Mouse (Mus musculus) layer of hippocampus, adult 9-11 months (tissue): Measurements from ENCODE around the gene C130026I21Rik.
"Not testable (repeated sequence)": the region's sequence is repeated elsewhere in the genome, so short reads cannot be mapped to it uniquely, and the experiment has no call there.

Experiments used
- DNase-seq: peaks from one replicate; pipeline ENCODE4 v3.0.0; 2022

The C130026I21Rik gene

DNA sequence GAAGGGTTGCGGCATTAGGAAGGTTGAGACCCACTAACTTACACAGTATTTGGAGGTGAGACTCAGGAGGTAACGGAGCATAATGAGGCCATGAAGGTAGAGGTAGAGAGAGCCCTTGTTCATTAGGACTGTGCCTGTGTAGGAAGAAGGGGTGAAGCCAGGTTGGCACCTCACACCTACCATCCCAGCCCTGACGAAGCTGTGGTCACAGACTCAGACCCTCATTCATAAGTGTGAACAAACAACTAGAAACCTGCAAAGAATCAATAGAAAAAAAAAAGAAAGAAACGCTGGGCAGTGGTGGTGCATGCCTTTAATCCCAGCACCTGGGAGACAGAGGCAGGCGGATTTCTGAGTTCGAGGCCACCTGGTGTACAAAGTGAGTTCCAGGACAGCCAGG, 152.0 kb downstream of the C130026I21Rik start:
- DNase-seq: not testable (repeated sequence)

DNA sequence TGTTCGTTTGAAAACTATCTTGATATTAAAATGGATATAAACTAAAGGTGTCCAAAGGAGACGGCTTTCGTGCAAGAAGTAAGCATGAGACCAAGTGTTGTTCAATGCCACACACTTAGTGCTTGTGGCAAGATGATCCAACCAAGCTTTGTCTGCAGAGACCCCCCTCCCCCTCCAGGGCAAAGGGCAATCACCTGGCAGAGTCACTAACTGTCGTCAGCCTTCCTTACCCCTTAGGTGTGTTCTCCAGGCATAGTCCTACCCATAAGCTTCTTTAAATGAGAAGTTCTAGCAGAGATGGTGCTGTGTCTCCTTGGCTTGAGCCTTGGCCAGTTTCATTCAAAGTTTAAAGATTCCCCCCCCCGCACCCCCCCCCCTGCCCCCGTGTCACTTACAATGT, 152.8 kb downstream of the C130026I21Rik start:
- not testable (repeated sequence) for DNase-seq

DNA sequence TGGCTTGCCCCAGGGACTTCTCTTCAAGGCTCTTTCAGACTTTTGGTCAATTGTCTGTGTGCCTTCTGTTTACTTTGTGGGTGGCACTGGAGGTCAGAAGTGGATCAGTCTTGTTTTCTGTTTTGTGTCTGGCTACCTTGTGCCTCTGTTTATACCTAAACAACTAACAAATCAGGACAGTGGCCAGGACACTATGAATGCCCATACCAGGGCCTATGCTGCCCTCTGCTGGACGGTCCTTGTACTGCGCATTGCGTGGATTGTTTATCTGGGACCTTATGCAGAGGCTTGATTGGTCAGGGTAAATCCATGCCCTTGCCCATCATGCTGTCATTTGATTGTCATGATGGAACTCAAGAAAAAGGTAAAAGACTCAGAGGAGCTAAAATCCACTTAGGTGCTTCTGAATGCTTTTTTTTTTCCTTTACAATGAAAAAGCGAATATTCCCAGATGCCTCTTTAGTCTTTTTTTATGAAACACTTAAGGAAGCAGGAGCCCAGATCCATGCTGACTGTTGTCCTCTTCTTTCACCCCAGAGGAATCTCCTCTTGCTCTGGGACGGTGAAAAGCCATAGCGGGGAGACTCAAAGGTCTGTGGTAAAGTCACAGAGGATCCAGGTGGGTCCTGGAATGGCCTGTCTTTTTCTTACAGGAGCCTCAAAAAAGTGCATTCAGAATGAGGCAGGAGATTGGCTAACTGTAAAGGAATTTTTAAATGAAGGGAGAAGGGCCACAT, 155.5 kb downstream of the C130026I21Rik start:
- DNase-seq: peak; percentile 37

DNA sequence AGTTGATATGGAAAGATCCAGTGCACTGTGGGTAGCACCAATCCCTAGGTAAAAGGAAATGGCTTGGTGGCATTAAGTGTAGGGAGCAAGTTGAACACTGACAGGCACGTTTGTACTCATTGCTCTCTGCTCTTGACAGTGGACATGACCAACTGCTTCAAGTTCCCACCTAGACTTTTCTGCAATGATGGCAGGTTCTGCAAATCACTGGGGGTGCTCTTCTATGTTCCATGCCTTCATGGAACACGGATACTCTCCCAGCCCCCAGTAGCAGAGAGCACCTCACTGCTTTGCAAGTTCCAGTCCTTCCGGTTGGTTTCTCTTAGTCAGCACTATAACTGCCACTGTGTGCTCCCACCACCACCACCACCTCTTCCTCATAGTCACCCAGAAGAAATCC, 156.3 kb downstream of the C130026I21Rik start:
- not testable (repeated sequence) for DNase-seq

DNA sequence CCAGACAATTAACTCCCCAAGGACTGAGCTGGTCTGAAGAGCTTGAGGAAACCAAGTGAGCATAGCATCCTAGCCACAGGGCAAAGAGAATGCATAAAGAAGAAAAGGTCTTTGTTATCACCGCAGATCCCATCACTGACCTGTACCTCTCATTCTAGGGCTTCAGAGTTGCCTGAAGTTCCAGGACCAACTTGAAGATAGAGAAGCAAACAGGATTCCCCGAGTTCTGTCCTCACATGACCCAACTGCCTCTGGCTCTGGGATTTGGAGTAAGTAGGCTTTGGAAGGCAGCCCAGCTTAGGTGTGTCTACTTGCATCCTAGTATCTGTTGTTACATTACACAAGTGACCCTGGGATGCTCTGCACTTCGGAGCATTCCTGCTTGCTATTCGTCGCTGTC, 157.5 kb downstream of the C130026I21Rik start:
- not testable (repeated sequence) for DNase-seq

DNA sequence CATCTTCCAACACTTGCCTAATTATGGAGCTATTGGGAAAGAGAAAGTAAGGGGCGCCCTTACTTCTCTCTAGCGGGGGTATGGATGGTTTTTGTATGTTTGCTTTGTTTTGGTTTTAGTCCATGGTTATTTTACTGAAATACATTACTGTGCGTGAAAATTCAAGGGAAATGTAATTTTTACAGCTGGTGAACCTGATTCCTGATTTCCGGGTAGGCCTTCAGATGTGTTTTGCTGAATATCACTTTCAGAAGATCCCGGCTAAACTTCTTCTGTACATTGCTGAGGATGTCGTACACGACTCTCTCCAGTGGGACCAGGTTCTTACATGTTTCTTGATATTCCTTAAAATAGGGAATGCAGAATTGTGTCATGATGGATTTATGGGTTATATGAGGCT, 158.1 kb downstream of the C130026I21Rik start:
- not testable (repeated sequence) for DNase-seq

DNA sequence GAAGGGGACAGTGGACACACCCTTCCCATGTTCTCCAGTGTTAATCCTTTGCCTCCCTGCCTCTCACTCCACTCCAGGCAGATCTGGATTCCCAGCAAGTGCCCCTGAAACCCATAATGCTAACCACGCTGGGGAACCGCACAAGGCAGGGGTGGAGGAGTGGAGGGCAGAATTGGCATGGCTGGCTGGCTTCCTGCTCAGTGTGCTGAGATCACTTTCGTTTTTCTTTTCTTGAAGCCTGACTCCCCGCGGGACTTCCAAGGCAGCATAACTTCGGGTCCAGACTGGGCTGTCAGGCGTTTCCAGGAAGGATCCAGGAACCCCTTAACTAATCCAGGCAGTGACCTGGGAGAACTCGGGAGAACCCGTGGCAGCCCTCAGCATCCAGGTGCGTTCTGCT, 158.8 kb downstream of the C130026I21Rik start:
- not testable (repeated sequence) for DNase-seq

DNA sequence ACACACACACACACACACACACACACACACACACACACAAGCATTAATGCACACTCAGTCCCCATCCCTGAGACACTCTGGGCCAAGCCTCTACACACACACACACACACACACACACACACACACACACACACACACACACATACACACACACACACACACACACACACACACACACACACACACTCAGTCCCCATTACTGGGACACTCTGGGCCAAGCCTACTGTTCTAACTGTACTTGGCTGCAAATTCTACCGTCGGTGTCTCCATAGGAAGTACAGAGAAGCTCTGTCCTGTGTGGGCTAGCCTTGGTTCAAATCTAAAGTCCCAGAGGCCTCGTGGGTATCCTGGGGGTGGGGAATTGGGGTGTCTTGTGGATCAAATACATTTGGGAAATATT, 159.5 kb downstream of the C130026I21Rik start:
- not testable (repeated sequence) for DNase-seq

DNA sequence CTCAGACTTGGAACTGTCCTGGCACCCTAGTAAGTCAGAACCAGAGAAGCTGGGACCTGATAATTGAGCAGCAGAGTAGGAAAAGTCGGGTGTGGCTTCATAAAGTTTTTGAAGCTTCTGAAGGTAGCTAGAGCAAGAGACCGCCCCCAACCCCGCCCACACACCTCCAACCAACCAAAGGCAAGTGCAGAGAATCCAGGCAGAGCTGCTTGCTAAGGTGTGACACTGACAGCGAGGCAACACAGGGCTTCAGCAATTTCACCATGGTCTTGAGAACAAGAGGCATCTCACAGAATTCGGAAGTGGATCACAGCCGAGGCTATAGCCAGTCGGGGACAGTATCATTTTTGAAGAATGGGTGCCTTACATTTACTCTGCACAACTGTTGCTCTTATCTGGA, 160.6 kb downstream of the C130026I21Rik start, which contains the start of gene A530032D15Rik:
TSS of gene A530032D15Rik (minus strand) at position 101 of the 400 bp plus-strand sequence.
- not testable (repeated sequence) for DNase-seq

DNA sequence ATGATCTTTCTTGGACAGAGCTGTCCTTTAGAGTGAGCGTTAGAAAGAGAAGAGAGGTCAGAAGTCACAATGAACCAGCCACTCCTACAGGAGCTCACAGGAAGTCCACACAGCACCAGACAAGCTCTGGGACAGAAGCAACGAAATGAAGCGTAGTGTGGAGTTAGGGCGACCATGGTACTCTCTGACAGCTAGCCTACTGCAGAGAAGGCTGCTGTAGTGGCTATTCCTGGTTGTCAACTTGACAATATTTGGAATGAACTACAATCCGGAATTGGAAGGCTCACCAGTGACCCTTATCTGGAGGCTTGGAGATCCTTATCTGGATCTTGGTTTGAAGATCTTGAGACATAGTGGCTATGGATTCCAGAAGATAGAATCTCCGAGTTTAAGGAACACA, 164.4 kb downstream of the C130026I21Rik start:
- DNase-seq: not testable (repeated sequence)

DNA sequence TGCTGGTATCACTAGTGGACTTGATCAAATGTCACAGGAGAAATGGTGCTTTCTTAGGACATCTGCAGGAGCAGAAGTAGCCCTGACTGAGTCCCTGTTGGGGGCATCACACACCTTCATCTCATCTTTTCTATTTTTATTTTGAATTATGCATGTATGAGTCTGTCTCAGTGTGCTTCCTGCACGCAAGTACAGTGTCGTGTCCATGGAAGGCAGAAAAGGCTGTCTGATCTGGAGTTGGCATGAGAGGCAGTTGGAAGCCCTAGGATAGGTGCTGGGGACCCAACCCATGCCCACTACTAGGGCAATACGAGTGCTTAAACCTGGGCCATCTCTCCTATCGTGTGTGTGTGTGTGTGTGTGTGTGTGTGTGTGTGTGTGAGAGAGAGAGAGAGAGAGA, 165.0 kb downstream of the C130026I21Rik start:
- DNase-seq: not testable (repeated sequence)

DNA sequence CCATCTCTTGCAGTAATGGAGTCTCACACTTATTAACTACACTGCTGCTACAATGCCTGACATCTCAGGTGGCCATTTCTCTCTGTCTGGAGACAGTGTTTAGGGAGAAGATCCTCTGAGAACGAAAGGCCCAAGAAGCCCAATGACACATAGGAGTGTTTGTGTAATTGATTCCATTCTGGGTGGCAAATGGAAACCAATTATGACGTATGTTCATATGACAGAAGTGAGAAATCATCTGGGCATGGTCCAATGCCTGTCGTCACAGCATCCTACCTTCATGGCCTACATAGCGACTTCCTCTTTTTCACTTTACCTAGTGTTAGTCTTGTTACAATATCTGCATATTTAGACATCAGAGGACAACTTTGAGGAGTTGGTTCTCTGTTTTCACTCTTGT, 168.6 kb downstream of the C130026I21Rik start:
- DNase-seq: not testable (repeated sequence)

DNA sequence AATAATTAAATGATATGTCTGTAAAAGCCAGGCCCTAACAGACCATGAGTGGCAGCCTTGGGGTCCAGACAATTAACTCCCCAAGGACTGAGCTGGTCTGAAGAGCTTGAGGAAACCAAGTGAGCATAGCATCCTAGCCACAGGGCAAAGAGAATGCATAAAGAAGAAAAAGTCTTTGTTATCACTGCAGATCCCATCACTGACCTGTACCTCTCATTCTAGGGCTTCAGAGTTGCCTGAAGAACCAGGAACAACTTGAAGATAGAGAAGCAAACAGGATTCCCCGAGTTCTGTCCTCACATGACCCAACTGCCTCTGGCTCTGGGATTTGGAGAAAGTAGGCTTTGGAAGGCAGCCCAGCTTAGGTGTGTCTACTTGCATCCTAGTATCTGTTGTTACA, 170.5 kb downstream of the C130026I21Rik start, which contains the start of gene Gm10553:
TSS of gene Gm10553 (plus strand) at position 301 of the 400 bp plus-strand sequence.
- DNase-seq: not testable (repeated sequence)

DNA sequence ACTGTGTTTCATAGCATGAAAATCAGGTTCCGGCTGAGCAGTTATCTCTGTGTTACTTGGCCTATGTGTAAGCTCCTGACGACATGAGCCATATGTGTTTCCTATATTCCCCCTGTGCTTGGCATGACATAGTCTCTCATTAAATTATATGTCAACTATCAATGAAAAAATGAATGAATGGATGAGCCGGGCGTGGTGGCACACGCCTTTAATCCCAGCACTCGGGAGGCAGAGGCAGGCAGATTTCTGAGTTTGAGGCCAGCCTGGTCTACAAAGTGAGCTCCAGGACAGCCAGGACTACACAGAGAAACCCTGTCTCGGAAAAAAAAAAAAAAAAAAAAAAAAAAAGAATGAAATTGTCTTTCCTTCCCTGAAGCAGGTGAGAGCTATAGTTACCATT, 171.3 kb downstream of the C130026I21Rik start:
- not testable (repeated sequence) for DNase-seq

DNA sequence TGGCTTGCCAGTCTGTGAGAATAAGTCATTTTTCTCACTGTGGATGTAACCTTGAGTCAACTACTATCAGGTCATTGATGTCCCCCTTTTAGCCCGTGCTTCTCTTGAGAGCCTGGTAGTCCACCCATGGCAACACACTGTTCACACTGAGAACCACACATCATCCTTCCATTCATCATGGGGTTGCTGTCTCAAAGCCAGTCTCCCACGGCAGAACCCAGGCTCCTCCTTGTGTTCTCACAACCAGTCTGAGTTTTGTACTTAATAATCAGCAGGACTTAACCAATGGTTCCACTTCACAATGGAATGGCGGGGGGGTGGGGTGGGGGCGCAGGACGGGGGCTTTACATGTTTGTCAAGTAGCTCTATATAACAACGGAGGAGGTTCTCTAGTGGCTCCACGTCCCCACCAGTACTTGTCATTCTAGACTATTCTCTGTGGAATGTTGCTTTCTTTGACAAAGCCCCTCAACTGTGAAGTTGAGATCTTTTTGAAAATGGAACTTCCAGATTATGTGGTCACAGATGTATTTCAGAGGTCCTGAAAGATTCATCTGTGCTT, 177.3 kb downstream of the C130026I21Rik start:
- DNase-seq: not testable (repeated sequence)

DNA sequence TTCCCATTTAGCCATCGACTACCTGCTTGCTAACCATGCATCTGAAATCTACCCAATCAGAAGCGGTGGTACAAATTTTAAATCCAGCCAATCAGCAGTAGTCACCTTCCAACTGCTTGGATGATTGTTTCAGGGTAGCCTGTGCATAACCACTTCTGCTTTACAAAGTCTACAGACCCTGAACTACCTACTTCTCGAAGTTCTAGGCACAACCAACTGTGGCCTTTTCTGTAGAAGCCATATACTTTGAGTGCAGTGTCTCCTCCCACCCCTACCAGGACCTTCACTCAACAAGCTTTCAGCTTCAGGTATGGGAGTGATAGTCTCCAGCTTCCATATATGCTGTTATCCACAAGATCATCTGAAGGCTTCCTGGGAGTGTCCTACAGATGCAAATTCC, 178.2 kb downstream of the C130026I21Rik start:
- DNase-seq: not testable (repeated sequence)

DNA sequence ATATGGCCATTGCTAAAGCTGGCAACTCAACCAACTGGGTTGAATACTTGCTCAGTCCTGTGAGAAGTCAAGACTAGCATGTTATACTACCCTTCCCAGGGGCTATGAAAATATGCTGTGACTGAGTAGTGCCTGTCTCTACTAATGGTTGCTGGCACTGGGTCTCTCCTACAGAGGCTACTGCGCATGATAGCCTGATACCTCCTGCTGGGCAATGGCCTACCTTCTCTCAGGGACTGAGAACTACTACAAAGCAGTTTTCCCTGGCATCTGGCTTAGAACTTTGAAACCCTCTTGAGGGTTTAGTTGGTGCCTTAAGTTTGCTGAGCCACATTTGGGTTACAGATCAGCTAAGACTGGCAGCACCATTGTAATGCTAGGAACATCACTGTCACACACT, 184.2 kb downstream of the C130026I21Rik start:
- not testable (repeated sequence) for DNase-seq

DNA sequence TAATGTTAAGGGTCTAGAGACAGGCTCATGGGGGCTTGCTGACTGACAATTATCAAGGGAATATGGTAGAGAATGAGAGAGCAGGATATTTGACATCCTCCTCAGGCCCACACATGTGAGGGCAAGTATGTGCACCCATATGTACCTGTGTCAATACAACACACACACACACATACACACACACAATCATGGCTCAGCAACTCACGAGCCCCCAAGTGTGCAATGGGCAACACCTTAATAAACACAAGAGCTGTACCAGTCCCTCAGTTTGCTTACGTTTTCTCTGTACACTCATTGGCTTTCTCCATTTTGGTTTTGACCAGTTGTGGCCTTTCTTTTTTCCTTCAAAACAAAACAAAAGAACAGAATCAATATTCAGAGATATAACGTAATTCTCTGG, 185.6 kb downstream of the C130026I21Rik start:
- not testable (repeated sequence) for DNase-seq

DNA sequence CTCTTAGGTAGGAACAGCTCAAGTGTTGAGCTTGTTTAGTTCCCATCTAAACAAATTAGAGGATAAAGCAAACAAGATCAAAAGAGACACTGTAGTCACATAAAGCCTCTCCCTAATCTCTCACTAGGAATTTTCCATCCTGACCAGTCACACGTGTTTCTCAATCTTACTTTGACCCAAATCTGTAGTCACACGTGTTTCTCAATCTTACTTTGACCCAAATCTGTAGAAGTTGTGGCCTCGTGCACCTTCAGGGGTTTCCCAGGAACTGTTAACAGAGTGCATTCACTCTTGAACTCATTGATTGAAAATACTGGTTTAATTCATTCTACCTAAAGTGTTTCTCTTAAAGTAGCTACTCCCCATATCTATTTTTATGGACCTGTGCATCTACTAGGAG, 197.3 kb downstream of the C130026I21Rik start:
- DNase-seq: not testable (repeated sequence)

DNA sequence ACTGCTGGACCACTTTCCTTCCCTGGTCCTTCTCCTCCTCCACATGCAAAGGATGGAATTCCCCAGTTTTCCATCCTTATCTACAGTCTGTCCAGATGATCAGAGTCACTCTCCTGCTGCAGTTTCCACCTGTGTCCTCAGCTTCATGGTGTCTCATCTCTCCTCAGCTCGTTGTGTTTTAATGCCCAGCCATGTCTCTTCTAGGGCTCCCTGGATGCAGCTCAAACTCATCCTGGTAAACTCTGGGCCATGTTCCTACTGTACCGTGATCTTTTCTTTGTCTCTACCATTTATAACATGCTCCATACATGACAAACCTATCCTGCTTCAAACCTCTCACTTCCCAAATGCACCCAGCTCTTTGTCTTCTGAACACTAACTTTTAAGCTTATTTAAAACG, 198.7 kb downstream of the C130026I21Rik start:
- not testable (repeated sequence) for DNase-seq

DNA sequence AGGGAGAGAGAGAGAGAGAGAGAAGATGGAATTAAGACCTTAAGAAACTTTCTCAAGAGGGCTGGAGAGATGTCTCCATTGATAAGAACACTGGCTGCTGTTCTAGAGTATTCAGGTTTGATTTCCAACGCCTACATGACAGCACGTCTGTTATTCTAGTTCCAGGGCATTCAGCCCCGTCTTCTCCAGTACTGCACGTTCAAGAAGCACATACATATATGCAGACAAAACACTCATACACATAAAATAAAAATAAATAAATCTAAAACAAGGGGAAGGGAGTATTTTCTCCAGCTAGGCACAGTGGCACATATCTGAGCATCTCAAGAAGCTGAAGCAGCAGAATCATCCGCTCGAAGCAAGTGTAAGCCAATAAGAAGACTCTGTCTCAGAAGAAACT, 234.6 kb downstream of the C130026I21Rik start:
- not testable (repeated sequence) for DNase-seq

DNA sequence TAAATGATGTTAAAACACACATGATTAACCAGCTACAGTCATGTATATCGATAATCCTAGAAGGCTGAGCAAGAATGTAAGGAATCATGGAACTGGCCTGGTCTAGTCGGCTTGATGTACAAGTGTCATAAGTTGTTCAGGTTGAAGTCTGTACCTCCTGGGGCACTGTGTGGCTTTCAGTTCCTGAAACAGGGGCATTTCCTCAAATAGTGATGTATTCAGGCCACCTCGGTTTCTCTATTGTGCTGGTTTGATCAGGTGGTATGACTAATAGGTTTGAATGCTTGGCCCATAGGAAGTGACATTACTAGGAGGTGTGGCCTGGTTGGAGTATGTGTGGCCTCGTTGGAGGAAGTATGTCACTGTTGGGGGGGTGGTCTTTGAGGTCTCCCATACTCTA, 236.0 kb downstream of the C130026I21Rik start:
- DNase-seq: not testable (repeated sequence)

DNA sequence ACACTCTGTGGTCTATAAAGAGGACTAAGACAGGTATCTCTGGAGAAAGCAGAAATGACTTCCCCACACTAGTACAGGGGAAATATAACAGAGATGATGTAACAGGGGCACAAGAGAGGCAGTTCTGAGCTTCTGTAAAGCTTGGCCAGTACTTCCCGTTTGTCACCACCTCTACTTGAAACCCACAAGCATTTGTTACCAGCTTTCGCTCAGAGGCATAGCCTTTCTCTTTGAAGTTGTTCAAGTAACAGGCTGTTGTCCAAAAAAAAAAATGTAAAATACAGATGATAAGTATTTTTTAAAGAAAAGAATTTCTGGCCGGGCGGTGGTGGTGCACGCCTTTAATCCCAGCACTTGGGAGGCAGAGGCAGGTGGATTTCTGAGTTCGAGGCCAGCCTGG, 236.8 kb downstream of the C130026I21Rik start:
- DNase-seq: not testable (repeated sequence)

DNA sequence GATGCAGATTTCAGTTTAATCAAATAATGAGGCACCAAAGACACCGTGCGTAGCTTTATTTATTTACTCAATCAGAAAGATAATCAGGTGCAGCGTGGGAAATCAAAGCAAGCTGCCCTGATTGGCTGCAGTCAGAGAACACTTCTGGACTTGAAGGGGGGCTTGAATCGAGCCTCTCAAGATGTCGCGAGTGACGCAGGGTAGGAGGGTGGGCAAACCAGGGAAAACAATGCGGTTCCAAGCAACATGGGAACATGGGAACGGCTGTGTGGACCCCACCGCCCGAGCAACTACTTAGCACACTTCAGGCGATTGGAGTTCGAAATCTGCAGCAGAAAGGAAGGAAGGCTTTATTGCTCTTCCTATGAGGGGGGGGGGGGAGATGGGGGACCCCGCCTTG, 240.2 kb downstream of the C130026I21Rik start:
- DNase-seq: not testable (repeated sequence)
